Mouse (Mus musculus) frontal cortex, adult 2 months (tissue): ENCODE measurements around the gene Mdm1. TPM values are rescaled to one million over a fixed set of nuclear protein-coding genes. Genes with fewer than 3 reads are reported as not detected.
"Not testable (repeated sequence)": the region's sequence is repeated elsewhere in the genome, so short reads cannot be mapped to it uniquely, and the experiment has no call there.

Experiments used
- DNase-seq, 2 experiments: peaks; one replicate each; pipeline ENCODE4 v3.0.0; 2022; ENCODE audit warnings: low spot score in 1 of 2; ENCODE audit errors: extremely low spot score in 1 of 2
- polyA plus RNA-seq: library from polyadenylated mRNA; depleted of rRNA; stranded (reverse); fragments of >200 nt; gene quantifications from 2 replicates; pipeline ENCODE4 v1.2.3, GENCODE M21; 2012; rRNA removed

Mdm1 gene
- polyA plus RNA-seq, 1 experiment: 20.6 TPM

GRCm38 (mm10) chr10:118195150-118195549 is 53.5 kb downstream of the Mdm1 start:
- not testable (repeated sequence) for DNase-seq

GRCm38 (mm10) chr10:118204642-118205041 is 63.0 kb downstream of the Mdm1 start, which contains the start of gene Il22:
TSS of gene Il22 (plus strand) at chr10:118204942.
- no peak for DNase-seq

- not testable (repeated sequence) for DNase-seq
These were observed 74.2 kb downstream of the Mdm1 start for GRCm38 (mm10) chr10:118215719-118216393.

Other genes with a start within 250 kb of the Mdm1 start
- 0.08 TPM in 1 of 2 replicates, not detected in the other for gene Il22, start 63.1 kb downstream of the Mdm1 start, polyA plus RNA-seq
- 0.04 TPM in 1 of 2 replicates, not detected in the other for gene Gm32717, start 99.0 kb downstream of the Mdm1 start, polyA plus RNA-seq
- gene Gm32802, start 116.9 kb downstream of the Mdm1 start, polyA plus RNA-seq: 0.04 TPM in 1 of 2 replicates, not detected in the other
- 0.17 TPM in 1 of 2 replicates, not detected in the other for gene Iltifb, start 153.2 kb downstream of the Mdm1 start, polyA plus RNA-seq
- gene Gm9040, start 185.2 kb downstream of the Mdm1 start, polyA plus RNA-seq: not detected in 2 replicates
- gene Gm9044, start 190.6 kb downstream of the Mdm1 start, polyA plus RNA-seq: not detected in 2 replicates
- gene Gm9045, start 196.0 kb downstream of the Mdm1 start, polyA plus RNA-seq: 0.08 TPM in 1 of 2 replicates, not detected in the other
- not detected in 2 replicates for gene Gm9046, start 201.4 kb downstream of the Mdm1 start, polyA plus RNA-seq
- 0.06 TPM in 1 of 2 replicates, not detected in the other for gene Gm9048, start 206.9 kb downstream of the Mdm1 start, polyA plus RNA-seq
- 0.08 TPM in 1 of 2 replicates, not detected in the other for gene Gm9049, start 212.3 kb downstream of the Mdm1 start, polyA plus RNA-seq